Mouse (Mus musculus) kidney, adult 2 months (tissue): ENCODE measurements around the gene Axin1.

ENCODE experiments used
- CTCF ChIP-seq: fragments of 200-500 bp; conservative IDR thresholded peaks from 2 replicates; pipeline ENCODE4 v1.5.1; 2011; ENCODE audit warnings: low read depth, mild to moderate bottlenecking, control low read depth, low read length, moderate library complexity, mixed read lengths; ENCODE audit not compliant: insufficient read depth, insufficient read length
- POLR2A ChIP-seq: fragments of 200-500 bp; IDR thresholded peaks from one replicate; pipeline ENCODE4 v1.6.1; 2011; ENCODE audit warnings: low read depth, low read length, control low read depth

DNA sequence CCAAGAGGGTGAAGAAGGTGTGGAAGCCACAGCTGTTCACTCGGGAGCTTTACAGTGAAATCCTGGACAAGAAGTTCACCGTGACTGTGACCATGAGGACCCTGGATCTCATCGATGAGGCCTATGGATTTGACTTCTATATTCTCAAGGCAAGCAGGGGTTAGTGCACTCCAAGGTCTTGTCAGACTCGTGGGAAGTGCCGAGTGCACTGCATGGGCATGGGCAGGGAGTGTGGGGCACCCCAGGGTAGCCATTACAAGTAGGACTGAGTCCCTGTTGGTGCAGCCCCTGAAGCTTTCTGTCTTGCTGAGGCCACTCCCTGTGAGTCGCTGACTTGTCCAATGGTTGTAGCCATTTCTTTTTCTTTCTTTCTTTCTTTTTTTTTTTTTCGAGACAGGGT, 13.9 kb upstream of the Axin1 start:
- TF ChIP-seq CTCF (no peak), POLR2A (no peak)
